Mouse (Mus musculus) megakaryocyte, adult 5-6 weeks (primary cell): Measurements from ENCODE around the gene Zfp37. TPM values are rescaled to one million over a fixed set of nuclear protein-coding genes. Genes with fewer than 3 reads are reported as not detected.
"Not testable (repeated sequence)": the region's sequence is repeated elsewhere in the genome, so short reads cannot be mapped to it uniquely, and the experiment has no call there.

Experiments
- ATAC-seq: 2 replicates; pipeline ENCODE4 v1.8.0; 2016; ENCODE audit warnings: mild to moderate bottlenecking, inconsistent platforms; ENCODE audit not compliant: poor library complexity, severe bottlenecking
- total RNA-seq, 2 experiments: library from RNA; stranded (forward) in 1 of 2; stranded (reverse) in 1 of 2; fragments of 153-499, 151-499 nt in 1 of 2; fragments of 221-1000, 200-1000 nt in 1 of 2; gene quantifications; 2 replicates each; pipeline versions ENCODE4 v1.2.3 to v1.2.4; 2015 to 2017

Gene Zfp37
- not detected in 2 replicates for total RNA-seq (2015)
- total RNA-seq (2017): not detected in 2 replicates

- no peak for ATAC-seq
Measured at GRCm38 (mm10) chr4:62230769-62231168, at the start of gene Zfp37. Gene Zfp37 (minus strand): TSS chr4:62231047.

GRCm38 (mm10) chr4:62278081-62278480 lies 47.2 kb upstream of the Zfp37 start:
- ATAC-seq: no peak

GRCm38 (mm10) chr4:62277222-62277621 lies 46.4 kb upstream of the Zfp37 start:
- ATAC-seq: no peak

- no peak for ATAC-seq
Measured at GRCm38 (mm10) chr4:62276642-62277041, 45.8 kb upstream of the Zfp37 start.

DNA sequence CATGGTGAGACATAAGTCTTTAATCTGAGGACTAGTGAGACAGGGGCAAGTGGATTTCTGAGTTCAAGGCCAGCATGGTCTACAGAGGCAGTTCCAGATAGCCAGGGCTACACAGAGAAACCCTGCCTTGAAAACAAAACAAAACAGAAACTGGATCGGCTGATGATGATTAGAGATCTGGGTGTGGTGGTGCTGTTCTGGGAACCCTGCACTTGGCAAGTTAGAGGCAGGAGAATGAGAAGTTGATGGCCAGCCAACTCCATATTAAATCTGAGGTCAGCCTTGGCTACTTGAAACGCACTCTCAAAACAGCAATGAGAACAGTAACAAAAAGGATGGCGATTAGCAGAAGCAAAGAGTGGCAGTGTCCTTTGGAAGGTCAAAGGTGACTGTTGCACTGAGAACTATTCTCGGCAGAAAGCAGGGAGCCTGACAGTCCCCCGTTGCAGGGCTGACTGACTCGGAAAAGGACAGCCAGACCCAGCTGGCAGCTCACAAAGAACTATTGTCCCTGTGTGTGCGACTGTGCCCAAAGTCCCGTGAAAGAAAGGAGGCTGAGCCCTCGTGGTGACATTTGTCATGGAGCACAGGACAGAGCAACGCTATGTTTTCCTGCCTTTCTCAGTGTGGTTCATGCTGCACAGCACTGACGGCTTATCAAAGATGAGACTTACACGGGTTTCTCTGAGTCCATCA lies 44.1 kb upstream of the Zfp37 start:
- no peak for ATAC-seq

DNA sequence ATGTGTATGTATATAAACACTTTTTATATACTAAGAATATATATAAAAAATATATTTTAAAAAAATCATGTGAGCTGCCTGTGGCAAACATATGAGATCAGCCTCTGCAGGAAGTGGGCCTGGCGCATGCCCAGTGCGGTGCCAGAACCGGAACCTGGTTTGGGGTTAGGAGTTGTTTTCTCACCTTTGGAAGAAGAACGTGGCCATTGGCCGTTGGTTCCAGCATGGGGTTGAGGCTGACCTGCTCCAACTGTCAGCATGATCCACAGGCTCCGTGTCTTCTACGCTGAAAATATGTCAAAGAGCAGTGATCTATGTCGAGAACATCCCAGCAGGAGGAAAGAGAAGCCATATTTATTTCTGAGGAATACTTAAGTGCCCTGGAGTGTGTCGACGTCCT lies 43.1 kb upstream of the Zfp37 start:
- no peak for ATAC-seq

DNA sequence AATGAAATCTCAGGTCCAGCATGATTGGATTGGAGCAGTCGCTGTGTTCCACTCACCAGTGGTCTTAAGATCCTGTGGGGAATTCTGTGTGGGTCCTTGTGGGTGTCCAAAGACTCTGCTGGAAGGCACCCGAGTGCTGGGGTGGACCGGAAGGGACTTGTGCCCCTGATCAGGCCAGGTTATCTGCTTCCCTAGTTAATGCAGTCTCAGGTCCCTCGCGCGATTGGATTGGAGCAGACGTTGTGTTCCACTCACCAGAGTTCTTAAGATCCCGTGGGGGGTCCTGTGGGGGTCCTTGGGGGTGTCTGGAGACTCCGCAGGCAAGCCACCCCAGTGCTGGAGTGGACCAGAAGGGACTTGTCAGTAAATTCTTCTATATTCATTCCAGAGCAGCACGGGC lies 41.8 kb upstream of the Zfp37 start:
- no peak for ATAC-seq

- no peak for ATAC-seq
Measured at GRCm38 (mm10) chr4:62267101-62267500, 36.3 kb upstream of the Zfp37 start.

DNA sequence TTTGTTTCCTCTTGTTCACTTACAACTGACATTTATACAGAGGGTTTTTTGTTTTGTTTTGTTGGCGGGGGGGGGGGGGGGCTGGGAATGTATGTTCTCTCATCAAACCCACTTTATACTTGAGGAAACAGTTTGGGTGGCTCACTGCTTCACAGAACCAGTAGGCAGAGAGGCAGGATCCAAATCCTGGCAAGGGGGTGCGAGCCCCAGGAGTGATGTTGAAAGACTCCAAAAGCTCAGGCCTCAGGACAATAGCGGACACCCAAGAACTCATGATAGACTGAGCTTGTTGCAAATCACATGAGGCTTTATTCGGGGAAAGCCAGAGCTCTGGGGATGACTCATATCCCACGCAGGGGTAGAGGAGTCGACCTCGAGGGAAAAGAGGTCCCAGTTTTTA lies 35.2 kb upstream of the Zfp37 start:
- ATAC-seq: not testable (repeated sequence)

DNA sequence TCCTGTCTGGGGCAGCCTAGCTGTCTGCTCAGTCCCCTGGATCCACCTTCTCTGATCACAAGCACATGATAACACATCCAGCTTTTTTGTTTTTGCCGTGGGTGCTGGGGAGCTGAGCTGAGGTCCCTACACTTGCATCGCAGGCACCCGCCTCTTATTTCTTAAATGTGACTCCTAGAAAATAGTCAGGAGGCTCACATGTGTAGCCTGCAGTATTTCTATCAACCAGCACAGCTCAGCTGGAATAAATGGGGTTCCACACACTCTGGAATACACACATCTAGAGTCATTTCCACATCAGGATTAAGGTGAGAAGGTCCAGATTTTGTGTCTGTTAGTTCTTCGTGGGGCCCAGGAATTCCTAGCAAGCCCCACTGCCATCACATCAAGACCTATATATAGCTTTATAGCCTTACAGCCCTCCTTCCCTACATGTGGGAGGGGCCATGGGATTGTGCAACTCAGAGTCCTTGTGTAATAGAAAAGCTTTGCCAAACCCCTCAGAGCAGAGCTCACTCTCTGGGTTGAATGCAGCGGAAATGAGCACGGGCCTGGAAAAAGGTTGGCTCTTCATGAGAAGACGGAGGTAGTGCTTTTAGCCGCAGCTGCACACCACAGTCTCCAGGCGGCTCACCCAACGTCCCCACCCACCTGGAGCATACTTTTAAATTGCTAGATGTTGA lies 34.4 kb upstream of the Zfp37 start:
- ATAC-seq: peak; percentile 97

GRCm38 (mm10) chr4:62263133-62263844 lies 32.4 kb upstream of the Zfp37 start:
- ATAC-seq: peak; percentile 41; the same call in 1 of the 2 replicates

DNA sequence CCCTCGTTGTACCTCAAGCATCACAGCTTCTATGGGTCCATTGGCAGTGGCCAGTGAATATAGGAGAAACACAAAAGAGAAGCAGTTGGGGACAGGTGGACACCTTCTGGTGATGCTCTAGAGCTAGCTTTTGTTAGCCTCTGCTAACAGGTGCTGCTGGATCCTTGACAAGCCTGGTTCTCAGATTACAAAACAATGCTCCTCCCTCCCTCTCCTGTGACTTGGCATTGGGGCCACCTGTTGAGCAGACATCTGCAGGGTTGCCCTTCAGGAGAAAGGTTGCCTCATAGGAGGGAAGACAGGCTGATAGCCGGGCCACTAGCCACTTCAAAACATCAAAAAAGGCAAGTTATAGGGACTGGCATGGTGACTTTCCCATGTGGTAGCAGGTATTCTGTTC lies 31.4 kb upstream of the Zfp37 start, which contains the start of gene Slc31a2:
Gene Slc31a2 (plus strand): TSS at position 287 of the 400 bp plus-strand sequence.
- ATAC-seq: no peak

- no peak; the same call in 1 of the 2 replicates for ATAC-seq
Measured at GRCm38 (mm10) chr4:62256931-62257330, 26.1 kb upstream of the Zfp37 start.

DNA sequence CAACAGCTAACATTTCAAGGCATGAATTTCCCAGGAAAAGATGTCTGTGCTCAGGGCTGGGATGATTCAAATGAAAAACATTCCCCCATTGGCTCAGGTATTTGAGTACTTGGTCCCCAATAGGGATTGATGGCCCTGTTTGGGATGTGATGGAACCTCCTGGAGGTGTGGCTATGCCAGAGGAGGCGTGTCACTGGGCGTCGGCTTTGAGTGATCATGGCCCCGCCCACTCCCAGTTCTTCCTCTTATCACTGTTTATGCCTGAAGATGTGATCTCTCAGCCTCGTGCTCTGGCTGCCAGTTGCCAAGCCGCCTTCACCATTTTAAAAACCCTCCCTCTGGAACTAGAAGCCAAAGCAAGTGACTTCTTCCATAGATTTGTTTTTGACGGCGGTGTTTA lies 23.7 kb upstream of the Zfp37 start:
- no peak for ATAC-seq

GRCm38 (mm10) chr4:62251776-62252175 lies 20.9 kb upstream of the Zfp37 start:
- no peak for ATAC-seq

- ATAC-seq: no peak
Measured at GRCm38 (mm10) chr4:62250896-62251544, 20.2 kb upstream of the Zfp37 start.

DNA sequence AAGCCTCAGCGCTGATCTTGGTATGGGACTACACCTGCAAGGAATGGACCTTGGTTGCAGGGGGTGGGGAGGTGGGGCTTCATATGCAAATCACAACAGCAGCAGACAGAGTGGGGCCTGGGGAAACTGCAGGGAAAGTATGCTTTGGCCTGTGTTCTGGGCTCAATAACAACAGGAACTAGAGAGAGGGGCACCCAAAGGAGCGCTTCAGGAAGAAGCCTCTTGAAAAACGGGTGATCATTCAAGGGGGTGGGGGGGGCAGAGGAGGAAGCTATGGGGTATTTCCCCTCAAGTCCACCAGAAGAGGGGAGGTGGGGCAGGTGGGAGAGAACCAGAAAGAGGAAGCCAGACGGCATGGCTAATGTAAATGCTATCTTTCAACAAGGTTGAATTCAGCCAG lies 17.5 kb upstream of the Zfp37 start:
- 0 out of 2 replicates have a peak, but pooled peaks have one; percentile 35 for ATAC-seq

DNA sequence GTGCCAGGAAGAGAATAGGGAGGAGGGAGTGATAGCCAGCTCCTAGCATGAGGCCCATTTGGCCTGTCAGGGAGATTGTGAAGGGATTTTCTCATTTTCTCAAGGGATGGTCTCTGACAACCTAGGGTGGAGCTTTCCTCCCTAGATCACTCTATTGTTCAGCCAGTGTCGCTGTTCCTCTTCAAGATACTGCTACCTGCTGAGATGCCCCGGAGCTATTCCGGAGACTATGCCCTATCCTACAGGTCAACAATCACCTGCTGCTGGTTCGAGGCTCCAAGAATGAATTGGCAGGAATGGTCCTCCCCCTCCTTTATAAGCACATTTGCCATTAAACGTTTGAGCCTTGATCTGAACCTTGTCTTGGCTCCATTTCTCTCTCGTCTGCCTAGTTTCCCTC lies 9.7 kb upstream of the Zfp37 start:
- no peak for ATAC-seq

DNA sequence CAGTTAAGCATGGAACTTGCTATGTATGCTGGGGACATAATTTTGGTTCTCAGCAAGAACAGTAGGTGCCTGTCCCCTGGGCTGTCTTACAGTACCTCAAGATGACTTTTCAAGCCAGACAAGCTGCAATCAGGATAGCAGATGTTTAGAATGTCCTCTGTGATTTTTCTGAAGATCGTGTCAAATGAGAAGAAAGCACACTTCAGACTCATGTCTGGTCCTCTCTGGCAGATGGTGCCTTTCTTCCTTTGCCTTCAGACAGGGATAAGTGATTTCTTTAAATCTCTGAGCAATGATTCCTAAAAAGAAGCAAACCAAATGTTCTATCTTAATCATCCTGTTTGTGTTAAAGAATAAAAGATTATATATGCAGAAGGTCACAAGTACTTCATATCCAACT lies 694 bp downstream of the Zfp37 start:
- ATAC-seq: no peak

GRCm38 (mm10) chr4:62229448-62229847 lies 1.4 kb downstream of the Zfp37 start:
- no peak for ATAC-seq

DNA sequence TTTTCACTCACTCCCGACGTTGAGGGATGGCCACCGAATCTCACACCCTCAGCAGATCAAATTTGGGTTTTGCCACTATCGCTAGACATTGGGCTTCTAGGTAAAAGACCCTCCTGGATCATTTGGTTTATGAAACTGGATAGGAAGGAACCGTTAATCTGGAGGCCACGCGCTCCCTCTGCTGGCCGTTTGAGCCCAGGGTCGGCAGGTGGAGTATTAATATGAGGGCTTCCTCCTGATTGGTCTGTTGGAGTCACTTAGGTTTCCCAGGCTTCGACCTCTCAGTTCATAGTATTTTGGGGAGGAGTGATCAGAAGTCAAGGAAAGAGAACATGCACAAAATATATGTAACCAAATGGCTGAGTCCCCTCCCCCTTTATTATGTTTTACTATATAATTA lies 2.5 kb downstream of the Zfp37 start:
- peak; percentile 50; the same call in 1 of the 2 replicates for ATAC-seq
